Mouse (Mus musculus): Measurements from ENCODE around the gene Myf6.

GRCm38 (mm10) chr10:107506397-107506796 is 11.9 kb upstream of the Myf6 start:
- no peak for TF ChIP-seq KAT2A (conservative IDR thresholded peaks at IDR 0.05; ENCODE audit: low read depth, low read length)
- TF ChIP-seq MAZ (IDR thresholded peaks at IDR 0.05; ENCODE audit: low read depth, low read length): no peak
- TF ChIP-seq POLR2A (IDR thresholded peaks at IDR 0.05; ENCODE audit: control insufficient read depth in 1 of 2, insufficient read depth in 1 of 2, low read depth in 1 of 2, low read length in 2 of 2, poor library complexity in 1 of 2): no peak
- no peak for TF ChIP-seq EP300 (IDR thresholded peaks at IDR 0.05; ENCODE audit: low read depth in 1 of 2, low read length in 2 of 2)
- TF ChIP-seq USF1 (IDR thresholded peaks at IDR 0.05; ENCODE audit: low read depth, low read length): no peak
- no peak for TF ChIP-seq ETS1 (IDR thresholded peaks at IDR 0.05; ENCODE audit: low read depth, low read length)
- no peak for TF ChIP-seq USF2 (IDR thresholded peaks at IDR 0.05; ENCODE audit: borderline replicate concordance in 1 of 2, insufficient read depth in 1 of 2, low read depth in 1 of 2, low read length in 2 of 2)
- TF ChIP-seq ELF1 (IDR thresholded peaks at IDR 0.05; ENCODE audit: low read depth, low read length): no peak
- no peak for TF ChIP-seq TAL1 (IDR thresholded peaks at IDR 0.05; ENCODE audit: low read length)
- TF ChIP-seq POLR2AphosphoS2 (IDR thresholded peaks at IDR 0.05; ENCODE audit: low read length): no peak
- no peak for TF ChIP-seq MAX (IDR thresholded peaks at IDR 0.05; ENCODE audit: low read length)
- TF ChIP-seq E2F4 (IDR thresholded peaks at IDR 0.05; ENCODE audit: borderline replicate concordance, low read depth, low read length): no peak

Measured in MEL (cell line).